Mouse (Mus musculus) heart, postnatal 0 days (tissue): Measurements from ENCODE around the gene Atf6b. TPM values are rescaled to one million over a fixed set of nuclear protein-coding genes. Genes with fewer than 3 reads are reported as not detected.
A peak's percentile ranks its signal among the peaks of the same experiment; 100 is the strongest.

ENCODE experiments used
- ATAC-seq: fragments of 200-750 bp; cut with Nextera tagmentation; 2 replicates; pipeline ENCODE4 v1.8.0; 2017; ENCODE audit warnings: low read depth, moderate number of reproducible peaks, moderate library complexity; ENCODE audit not compliant: insufficient read depth
- DNase-seq: peaks from one replicate; pipeline ENCODE4 v3.0.0-alpha.2; 2016; ENCODE audit warnings: low spot score
- H3K27ac ChIP-seq: fragments of 300-500 bp; sonication (generic); 2 replicates; pipeline ENCODE4 v1.5.1; 2014; ENCODE audit warnings: low read depth, mild to moderate bottlenecking
- H3K27me3 ChIP-seq: fragments of 300-500 bp; sonication (generic); 2 replicates; pipeline ENCODE4 v1.6.1; 2014; ENCODE audit warnings: low read length, mixed read lengths; ENCODE audit not compliant: control insufficient read depth, insufficient read depth
- H3K36me3 ChIP-seq: fragments of 300-500 bp; sonication (generic); replicated peaks from 2 replicates; pipeline ENCODE4 v1.6.1; 2014; ENCODE audit warnings: low read length, mixed read lengths; ENCODE audit not compliant: control insufficient read depth, insufficient read depth
- H3K4me1 ChIP-seq: fragments of 300-500 bp; sonication (generic); 2 replicates; pipeline ENCODE4 v1.6.1; 2014; ENCODE audit warnings: antibody characterized with exemption; ENCODE audit not compliant: control insufficient read depth, insufficient read depth
- H3K4me2 ChIP-seq: fragments of 300-500 bp; sonication (generic); 2 replicates; pipeline ENCODE4 v1.6.1; 2014; ENCODE audit warnings: low read depth, mild to moderate bottlenecking, low read length, moderate library complexity
- H3K4me3 ChIP-seq: fragments of 300-500 bp; sonication (generic); 2 replicates; pipeline ENCODE4 v1.5.1; 2014; ENCODE audit warnings: low read depth, low read length
- H3K9ac ChIP-seq: fragments of 300-500 bp; sonication (generic); replicated peaks from 2 replicates; pipeline ENCODE4 v1.6.1; 2014; ENCODE audit warnings: low read depth, low read length, mixed read lengths
- H3K9me3 ChIP-seq: fragments of 300-500 bp; sonication (generic); replicated peaks from 2 replicates; pipeline ENCODE4 v1.6.1; 2016; ENCODE audit warnings: low read length; ENCODE audit not compliant: control insufficient read depth
- CTCF ChIP-seq: IDR thresholded peaks from 2 replicates; pipeline ENCODE4 v1.5.1; 2016; ENCODE audit warnings: antibody characterized with exemption, control low read depth, low read depth
- EP300 ChIP-seq: IDR thresholded peaks from 2 replicates; pipeline ENCODE4 v1.6.1; 2016; ENCODE audit warnings: antibody characterized with exemption, low read depth
- WGBS: fragments of 180-500 bp; shearing (Covaris S2); extraction: QIAGEN DNeasy Blood & Tissue Kit; methylation state at CpG from one replicate; pipeline ENCODE4 v1.1.7; 2014; 5-methylcytosine and 5-hydroxymethylcytosine counted together
- polyA plus RNA-seq: library from polyadenylated mRNA; unstranded; fragments of >200 nt; fragmentation: Nextera tagmentation; extraction: Ambion mirVana; gene quantifications from 2 replicates; pipeline ENCODE4 v1.2.1, GENCODE M21; 2015
- total RNA-seq: library from RNA; depleted of rRNA; stranded (reverse); fragments of >200 nt; gene quantifications from 2 replicates; pipeline ENCODE4 v1.2.3, GENCODE M21; 2014; ENCODE audit warnings: low replicate concordance

The Atf6b gene
- total and polyA plus RNA-seq, 2 experiments from 2014 or later = 16.6 to 22.5 TPM

GRCm38 (mm10) chr17:34659181-34659896 is 12.4 kb downstream of the Atf6b start:
- no peak for DNase-seq
- no peak for TF ChIP-seq EP300
- TF ChIP-seq CTCF = no peak
- no peaks in the 10 kb centered on the region for H3K36me3 ChIP-seq
- no peak overlapping the region for H3K4me2 ChIP-seq
- H3K27ac ChIP-seq = 0 out of 2 replicates have a peak overlapping the region, but pooled peaks have one; percentile 26
- ATAC-seq = no peak
- no peak overlapping the region for H3K9ac ChIP-seq
- no peak overlapping the region for H3K4me3 ChIP-seq
- peaks cover 28% of the 10 kb centered on the region for H3K4me1 ChIP-seq
- peaks cover 12% of the 10 kb centered on the region; the same call in 1 of the 2 replicates for H3K27me3 ChIP-seq
- WGBS = 41% methylated on average over 12 of the region's 12 CpGs
- no peaks in the 10 kb centered on the region for H3K9me3 ChIP-seq

- TF ChIP-seq EP300 (no peak), CTCF (no peak)
- Histone ChIP-seq H3K4me3 (no peak overlapping the region), H3K36me3 (no peaks in the 10 kb centered on the region), H3K27ac (0 out of 2 replicates have a peak overlapping the region, but pooled peaks have one; percentile 26), H3K9ac (no peak overlapping the region), H3K27me3 (peaks cover 12% of the 10 kb centered on the region; the same call in 1 of the 2 replicates), H3K9me3 (no peaks in the 10 kb centered on the region), H3K4me1 (peaks cover 27% of the 10 kb centered on the region), H3K4me2 (no peak overlapping the region)
- WGBS = 52% methylated on average over 3 of the region's 3 CpGs
- no peak for DNase-seq
- no peak for ATAC-seq
Observed at GRCm38 (mm10) chr17:34659897-34660214, 12.9 kb downstream of the Atf6b start.

- H3K9ac ChIP-seq = peak overlapping the region; percentile 3; the same call in 1 of the 2 replicates
- WGBS = 25% methylated on average over 11 of the region's 11 CpGs
- peak overlapping the region; percentile 51 for H3K4me2 ChIP-seq
- ATAC-seq (no peak), DNase-seq (no peak)
- H3K9me3 ChIP-seq = no peaks in the 10 kb centered on the region
- H3K4me3 ChIP-seq = peak overlapping the region; percentile 32
- peaks cover 12% of the 10 kb centered on the region; the same call in 1 of the 2 replicates for H3K27me3 ChIP-seq
- TF ChIP-seq EP300 = no peak
- TF ChIP-seq CTCF = no peak
- H3K4me1 ChIP-seq = peaks cover 22% of the 10 kb centered on the region
- peak overlapping the region; percentile 60 for H3K27ac ChIP-seq
- H3K36me3 ChIP-seq = no peaks in the 10 kb centered on the region
Observed at GRCm38 (mm10) chr17:34660259-34660820, 13.4 kb downstream of the Atf6b start.

- peak; percentile 25 for ATAC-seq
Observed at GRCm38 (mm10) chr17:34661121-34661591, 14.2 kb downstream of the Atf6b start.

GRCm38 (mm10) chr17:34662468-34662867 is 15.5 kb downstream of the Atf6b start:
- Histone ChIP-seq H3K27me3 (peaks cover 12% of the 10 kb centered on the region; the same call in 1 of the 2 replicates), H3K4me1 (peaks cover 20% of the 10 kb centered on the region), H3K27ac (no peak overlapping the region), H3K9ac (no peak overlapping the region), H3K36me3 (no peaks in the 10 kb centered on the region), H3K4me3 (no peak overlapping the region), H3K9me3 (no peaks in the 10 kb centered on the region), H3K4me2 (no peak overlapping the region)
- WGBS = 55% methylated on average over 1 of the region's 1 CpGs
- TF ChIP-seq CTCF (no peak), EP300 (no peak)
- no peak for DNase-seq
- ATAC-seq = no peak

More at GRCm38 (mm10) chr17:34661121-34661591, 14.2 kb downstream of the Atf6b start:
- peaks cover 22% of the 10 kb centered on the region for H3K4me1 ChIP-seq
- H3K9ac ChIP-seq = no peak overlapping the region; the same call in 1 of the 2 replicates
- no peaks in the 10 kb centered on the region for H3K9me3 ChIP-seq
- H3K36me3 ChIP-seq = no peaks in the 10 kb centered on the region
- 2% methylated on average over 15 of the region's 19 CpGs for WGBS
- peak overlapping the region; percentile 60 for H3K27ac ChIP-seq
- TF ChIP-seq EP300 (no peak), CTCF (no peak)
- H3K4me2 ChIP-seq = peak overlapping the region; percentile 51
- DNase-seq = peak; percentile 57
- peaks cover 12% of the 10 kb centered on the region; the same call in 1 of the 2 replicates for H3K27me3 ChIP-seq
- H3K4me3 ChIP-seq = peak overlapping the region; percentile 32
